ENCODE assay signal across 22 mouse cellular contexts in the genomic region with DNA sequence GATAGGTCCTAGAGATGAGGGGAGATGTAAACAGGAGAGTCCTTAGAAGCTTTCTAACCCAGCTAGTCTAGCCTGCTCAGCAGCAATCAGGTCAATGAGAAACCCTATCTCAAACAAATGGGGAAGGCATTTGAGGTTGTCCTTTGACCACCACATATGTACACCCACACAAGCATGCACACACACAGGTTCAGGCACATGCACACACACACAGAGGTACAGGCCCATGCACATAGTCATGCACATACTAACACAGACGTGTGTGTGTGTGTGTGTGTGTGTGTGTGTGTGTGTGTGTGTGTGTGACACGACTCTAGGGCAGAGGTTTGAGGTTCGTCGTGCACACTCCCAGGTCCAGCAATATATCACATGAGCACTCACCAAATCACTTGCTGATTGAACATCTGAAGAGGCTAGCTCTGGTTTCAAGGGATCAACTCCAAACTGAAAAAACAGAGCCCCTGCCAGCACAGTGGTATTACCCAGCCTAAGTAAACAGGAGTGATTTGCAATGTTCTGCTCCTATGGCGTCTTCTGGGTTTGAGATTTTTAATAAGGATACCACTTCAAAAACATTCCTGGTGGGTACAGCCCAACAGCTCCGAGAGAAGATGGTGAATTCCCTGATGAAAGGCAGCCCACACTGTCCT.
"Had no signal": no experiment of that assay in that cellular context is flagged by ENCODE, and none has a peak within 500 bp of the region (broad histone marks: within the 10 kb centered on the region; RNA-seq: fewer than 3 reads in every experiment).

No protein-coding gene starts in this region.

- H3K36me3 ChIP-seq: liver, embryonic 12.5 days; liver, embryonic 15.5 days; midbrain, embryonic 12.5 days; midbrain, embryonic 15.5 days; neural tube, embryonic 12.5 days; neural tube, embryonic 15.5 days had no signal

- H3K9me3 ChIP-seq: liver, embryonic 12.5 days; liver, embryonic 15.5 days; midbrain, embryonic 12.5 days; midbrain, embryonic 15.5 days; neural tube, embryonic 12.5 days; neural tube, embryonic 15.5 days had no signal

- H3K27me3 ChIP-seq: liver, embryonic 12.5 days; liver, embryonic 15.5 days; midbrain, embryonic 12.5 days; midbrain, embryonic 15.5 days; neural tube, embryonic 12.5 days; neural tube, embryonic 15.5 days had no signal

- H3K4me2 ChIP-seq: liver, embryonic 12.5 days; liver, embryonic 15.5 days; lung, embryonic 14.5 days; midbrain, embryonic 12.5 days; midbrain, embryonic 15.5 days; neural tube, embryonic 12.5 days; neural tube, embryonic 15.5 days had no signal

- ATAC-seq: hindbrain, postnatal 0 days; inflammation-experienced regulatory T-cells, adult 6 months; intestine, embryonic 16.5 days; liver, embryonic 12.5 days; lung, postnatal 0 days; midbrain, embryonic 15.5 days had no signal

- DNase-seq: kidney, adult 9 months; kidney, postnatal 36 days; layer of hippocampus, postnatal 36 days; lung, embryonic 14.5 days; right cerebral cortex, adult 18-20 months; right cerebral cortex, postnatal 14 days; right cerebral cortex, postnatal 4 days; thymus, adult 18-20 months; thymus, postnatal 36 days had no signal

- H3K4me1 ChIP-seq: liver, embryonic 12.5 days; liver, embryonic 15.5 days; midbrain, embryonic 12.5 days; midbrain, embryonic 15.5 days; neural tube, embryonic 12.5 days; neural tube, embryonic 15.5 days had no signal

- H3K9ac ChIP-seq: liver, embryonic 12.5 days; liver, embryonic 15.5 days; lung, embryonic 14.5 days; midbrain, embryonic 12.5 days; midbrain, embryonic 15.5 days; neural tube, embryonic 12.5 days; neural tube, embryonic 15.5 days had no signal

- H3K27ac ChIP-seq: hindbrain, postnatal 0 days; left cerebral cortex, adult 2 months; liver, embryonic 12.5 days; liver, embryonic 15.5 days; macrophage; midbrain, embryonic 12.5 days; midbrain, embryonic 15.5 days; neural tube, embryonic 12.5 days; neural tube, embryonic 15.5 days; stomach, postnatal 0 days had no signal

- H3K4me3 ChIP-seq: left cerebral cortex, adult 2 months; liver, embryonic 12.5 days; liver, embryonic 15.5 days; midbrain, embryonic 12.5 days; midbrain, embryonic 15.5 days; neural tube, embryonic 12.5 days; neural tube, embryonic 15.5 days had no signal
